Mouse (Mus musculus): ENCODE measurements around the gene Rab8a.

DNA sequence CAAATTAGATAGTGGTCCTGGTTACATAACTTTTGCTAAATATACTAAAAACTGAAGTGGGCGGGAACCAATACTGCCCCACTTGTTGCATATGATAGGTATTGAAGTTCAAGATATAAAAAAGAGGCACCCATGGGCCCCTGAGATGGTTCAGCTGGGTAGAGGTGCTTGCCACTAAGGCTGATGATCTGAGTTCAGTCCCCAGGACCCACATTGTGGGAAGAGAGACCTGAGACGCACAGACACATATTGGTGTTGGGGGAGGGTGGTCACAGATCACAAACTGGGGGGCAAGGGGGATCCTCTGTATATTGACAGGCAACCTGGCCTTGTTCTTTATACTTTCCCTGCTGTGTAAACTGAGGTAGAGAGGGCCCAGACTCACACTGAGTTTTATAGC lies 23.6 kb upstream of the Rab8a start:
- TF ChIP-seq CTCF (IDR thresholded peaks at IDR 0.05; ENCODE audit: insufficient read depth, low read depth, low read length) (no peak), POLR2A (IDR thresholded peaks at IDR 0.05; ENCODE audit: insufficient read depth, low read depth, low read length) (no peak)

Measured in olfactory bulb, adult 2 months (tissue).